Mouse (Mus musculus): ENCODE data around the gene Catsperg1.

GRCm38 (mm10) chr7:29202577-29202976, 11.3 kb downstream of the Catsperg1 start:
- TF ChIP-seq POLR2A (IDR thresholded peaks at IDR 0.05; ENCODE audit: insufficient read depth, low read depth, low read length) (no peak), CTCF (IDR thresholded peaks at IDR 0.05; ENCODE audit: insufficient read depth, low read depth, low read length) (no peak)
